Mouse (Mus musculus): Measurements from ENCODE around the gene Rcan1. TPM values are rescaled to one million over a fixed set of nuclear protein-coding genes. Genes with fewer than 3 reads are reported as not detected.

Gene Rcan1
- polyA plus RNA-seq, 1 experiment from 2014 or later: 39.9 TPM

- WGBS: 69% methylated on average over 10 of the region's 10 CpGs
- H3K9ac ChIP-seq: no peak overlapping the region
- H3K9me3 ChIP-seq: no peaks in the 10 kb centered on the region
- no peak overlapping the region for H3K27ac ChIP-seq
- no peak for ATAC-seq (ENCODE audit: insufficient number of reproducible peaks, low FRiP score, low TSS enrichment, low read depth)
- H3K4me2 ChIP-seq: no peak overlapping the region
- H3K36me3 ChIP-seq: no peaks in the 10 kb centered on the region
- H3K4me1 ChIP-seq: peaks cover 25% of the 10 kb centered on the region
- peaks cover 34% of the 10 kb centered on the region for H3K27me3 ChIP-seq
- no peak overlapping the region for H3K4me3 ChIP-seq
These were observed 113.1 kb downstream of the Rcan1 start for GRCm38 (mm10) chr16:92357566-92357965.

- Histone ChIP-seq H3K4me1 (peaks cover 25% of the 10 kb centered on the region), H3K4me2 (no peak overlapping the region), H3K9me3 (no peaks in the 10 kb centered on the region), H3K36me3 (no peaks in the 10 kb centered on the region), H3K4me3 (no peak overlapping the region), H3K27ac (no peak overlapping the region), H3K27me3 (peaks cover 34% of the 10 kb centered on the region), H3K9ac (no peak overlapping the region)
- no peak for ATAC-seq (ENCODE audit: insufficient number of reproducible peaks, low FRiP score, low TSS enrichment, low read depth)
- WGBS: 78% methylated on average over 9 of the region's 9 CpGs
These were observed 113.6 kb downstream of the Rcan1 start for GRCm38 (mm10) chr16:92357023-92357422.

- Histone ChIP-seq H3K27ac (no peak overlapping the region), H3K4me2 (no peak overlapping the region), H3K27me3 (peaks cover 37% of the 10 kb centered on the region), H3K9ac (no peak overlapping the region), H3K4me1 (peaks cover 25% of the 10 kb centered on the region), H3K36me3 (no peaks in the 10 kb centered on the region), H3K9me3 (no peaks in the 10 kb centered on the region), H3K4me3 (no peak overlapping the region)
- no peak for ATAC-seq (ENCODE audit: insufficient number of reproducible peaks, low FRiP score, low TSS enrichment, low read depth)
- 79% methylated on average over 11 of the region's 11 CpGs for WGBS
These were observed 114.7 kb downstream of the Rcan1 start for GRCm38 (mm10) chr16:92355982-92356381.

GRCm38 (mm10) chr16:92355366-92355765, 115.3 kb downstream of the Rcan1 start:
- peaks cover 25% of the 10 kb centered on the region for H3K4me1 ChIP-seq
- H3K27me3 ChIP-seq: peaks cover 33% of the 10 kb centered on the region

GRCm38 (mm10) chr16:92353897-92354296, 116.8 kb downstream of the Rcan1 start:
- no peak overlapping the region for H3K4me3 ChIP-seq
- no peak overlapping the region for H3K4me2 ChIP-seq
- peaks cover 21% of the 10 kb centered on the region for H3K4me1 ChIP-seq
- H3K36me3 ChIP-seq: no peaks in the 10 kb centered on the region
- peaks cover 29% of the 10 kb centered on the region for H3K27me3 ChIP-seq
- H3K9ac ChIP-seq: no peak overlapping the region
- 19% methylated on average over 2 of the region's 2 CpGs for WGBS
- H3K9me3 ChIP-seq: no peaks in the 10 kb centered on the region
- H3K27ac ChIP-seq: no peak overlapping the region
- ATAC-seq (ENCODE audit: insufficient number of reproducible peaks, low FRiP score, low TSS enrichment, low read depth): no peak

More at GRCm38 (mm10) chr16:92355366-92355765, 115.3 kb downstream of the Rcan1 start:
- no peak overlapping the region for H3K27ac ChIP-seq
- H3K4me3 ChIP-seq: no peak overlapping the region
- H3K9ac ChIP-seq: no peak overlapping the region
- ATAC-seq (ENCODE audit: insufficient number of reproducible peaks, low FRiP score, low TSS enrichment, low read depth): no peak
- no peak overlapping the region for H3K4me2 ChIP-seq
- WGBS: 78% methylated on average over 5 of the region's 5 CpGs
- H3K9me3 ChIP-seq: no peaks in the 10 kb centered on the region
- no peaks in the 10 kb centered on the region for H3K36me3 ChIP-seq

GRCm38 (mm10) chr16:92353295-92353694, 117.4 kb downstream of the Rcan1 start:
- WGBS: 75% methylated on average over 12 of the region's 12 CpGs
- ATAC-seq (ENCODE audit: insufficient number of reproducible peaks, low FRiP score, low TSS enrichment, low read depth): no peak
- no peak overlapping the region for H3K9ac ChIP-seq

GRCm38 (mm10) chr16:92348941-92349340, 121.7 kb downstream of the Rcan1 start:
- Histone ChIP-seq H3K27me3 (peaks cover 5% of the 10 kb centered on the region; the same call in 1 of the 2 replicates), H3K27ac (no peak overlapping the region), H3K4me1 (peaks cover 5% of the 10 kb centered on the region), H3K9me3 (no peaks in the 10 kb centered on the region), H3K4me2 (no peak overlapping the region), H3K4me3 (no peak overlapping the region), H3K36me3 (no peaks in the 10 kb centered on the region), H3K9ac (no peak overlapping the region)
- ATAC-seq (ENCODE audit: insufficient number of reproducible peaks, low FRiP score, low TSS enrichment, low read depth): no peak
- 82% methylated on average over 12 of the region's 12 CpGs for WGBS

More at GRCm38 (mm10) chr16:92353295-92353694, 117.4 kb downstream of the Rcan1 start:
- Histone ChIP-seq H3K27me3 (peaks cover 26% of the 10 kb centered on the region), H3K27ac (no peak overlapping the region), H3K36me3 (no peaks in the 10 kb centered on the region), H3K4me2 (no peak overlapping the region), H3K4me1 (peaks cover 17% of the 10 kb centered on the region), H3K4me3 (no peak overlapping the region), H3K9me3 (no peaks in the 10 kb centered on the region)

- WGBS: 74% methylated on average over 13 of the region's 13 CpGs
- H3K9ac ChIP-seq: no peak overlapping the region
- H3K4me1 ChIP-seq: peaks cover under 1% of the 10 kb centered on the region; the same call in 1 of the 2 replicates
- H3K27me3 ChIP-seq: peaks cover 2% of the 10 kb centered on the region; the same call in 1 of the 2 replicates
- H3K36me3 ChIP-seq: no peaks in the 10 kb centered on the region
- no peak overlapping the region for H3K27ac ChIP-seq
- no peak overlapping the region for H3K4me2 ChIP-seq
- ATAC-seq (ENCODE audit: insufficient number of reproducible peaks, low FRiP score, low TSS enrichment, low read depth): no peak
- no peak overlapping the region for H3K4me3 ChIP-seq
- no peaks in the 10 kb centered on the region for H3K9me3 ChIP-seq
These were observed 124.3 kb downstream of the Rcan1 start for GRCm38 (mm10) chr16:92346297-92346916.

- Histone ChIP-seq H3K36me3 (no peaks in the 10 kb centered on the region), H3K27ac (no peak overlapping the region), H3K9me3 (no peaks in the 10 kb centered on the region), H3K9ac (no peak overlapping the region), H3K4me2 (no peak overlapping the region), H3K4me3 (no peak overlapping the region), H3K4me1 (peaks cover 11% of the 10 kb centered on the region), H3K27me3 (peaks cover 6% of the 10 kb centered on the region; the same call in 1 of the 2 replicates)
- ATAC-seq (ENCODE audit: insufficient number of reproducible peaks, low FRiP score, low TSS enrichment, low read depth): no peak
- 68% methylated on average over 11 of the region's 11 CpGs for WGBS
These were observed 125.5 kb downstream of the Rcan1 start for GRCm38 (mm10) chr16:92345177-92345576.

Other genes starting within 250 kb of the Rcan1 start
- 0.18 TPM in 1 of 2 replicates, not detected in the other for gene Kcne2, start 178.5 kb downstream of the Rcan1 start, polyA plus RNA-seq (2015; fragmentation: Nextera tagmentation; extraction: Ambion mirVana)
- 129 and 138 TPM in 2 replicates for gene Smim11, start 169.6 kb downstream of the Rcan1 start, polyA plus RNA-seq (2015; fragmentation: Nextera tagmentation; extraction: Ambion mirVana)
- not detected in 2 replicates for gene Fam243, start 149.4 kb downstream of the Rcan1 start, polyA plus RNA-seq (2015; fragmentation: Nextera tagmentation; extraction: Ambion mirVana)
- 0.36 and 0.42 TPM in 2 replicates for gene Kcne1, start 111.4 kb downstream of the Rcan1 start, polyA plus RNA-seq (2015; fragmentation: Nextera tagmentation; extraction: Ambion mirVana)
- gene Clic6, start 14.9 kb upstream of the Rcan1 start, polyA plus RNA-seq (2015; fragmentation: Nextera tagmentation; extraction: Ambion mirVana): 1.1 and 1.4 TPM in 2 replicates

Measured in limb, embryonic 15.5 days (tissue).